In the genomic region with DNA sequence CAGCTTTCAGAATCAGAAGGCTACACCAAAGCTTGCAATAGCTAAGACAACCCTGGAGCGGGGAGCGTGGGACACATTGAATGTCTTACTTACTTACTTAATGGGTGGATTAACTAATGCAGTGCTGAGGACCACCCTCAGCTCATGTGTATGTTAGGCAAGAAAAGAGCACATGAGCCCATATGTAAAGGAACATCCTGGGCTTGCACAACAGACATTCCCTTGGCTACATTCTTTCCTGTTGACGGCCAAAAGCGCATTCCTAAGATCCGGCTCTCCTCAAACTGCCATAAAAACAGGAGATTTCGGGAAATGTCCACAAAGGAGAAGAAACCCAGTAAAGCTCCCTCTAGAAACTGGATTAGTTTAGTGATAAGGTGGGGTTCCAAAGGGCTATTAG, we compare ENCODE assay signal across 25 mouse cellular contexts. TPM values are rescaled to one million over a fixed set of nuclear protein-coding genes. Genes with fewer than 3 reads are reported as not detected.
DNase-seq lines count a peak whose midpoint lies in the region; ATAC-seq and TF ChIP-seq lines count a peak whose summit lies in the region.
"Had no signal": no experiment of that assay in that cellular context is flagged by ENCODE, and none has a peak within 500 bp of the region (broad histone marks: within the 10 kb centered on the region; RNA-seq: fewer than 3 reads in every experiment).

No protein-coding gene starts in this region.

- H3K27ac ChIP-seq in intestine, embryonic 15.5 days = no peak overlapping the region
- no peak overlapping the region for H3K27ac ChIP-seq in intestine, postnatal 0 days (ENCODE audit: low read depth, low read length)
- peak overlapping the region; percentile 30 for H3K27ac ChIP-seq in lung, embryonic 16.5 days (ENCODE audit: low read length)
- H3K27ac ChIP-seq: gastrocnemius, adult 2 months; heart, adult 2 months; limb, embryonic 12.5 days; macrophage; neural tube, embryonic 15.5 days had no signal

- no peaks in the 10 kb centered on the region for H3K27me3 ChIP-seq in intestine, embryonic 15.5 days (replicated peaks)
- no peaks in the 10 kb centered on the region for H3K27me3 ChIP-seq in intestine, postnatal 0 days (replicated peaks; ENCODE audit: control insufficient read depth, insufficient read depth, low read length)
- H3K27me3 ChIP-seq in lung, embryonic 16.5 days (ENCODE audit: control insufficient read depth, insufficient read depth, low read depth, low read length) = no peaks in the 10 kb centered on the region
- H3K27me3 ChIP-seq: forebrain, embryonic 15.5 days; heart, embryonic 12.5 days; limb, embryonic 12.5 days; neural tube, embryonic 15.5 days had no signal

- WGBS in intestine, embryonic 15.5 days = 59% methylated on average over 6 of the region's 6 CpGs
- WGBS in intestine, postnatal 0 days = 62% methylated on average over 6 of the region's 6 CpGs
- WGBS in lung, embryonic 16.5 days = 52% methylated on average over 6 of the region's 6 CpGs

- peak; percentile 38 for ATAC-seq in intestine, embryonic 15.5 days
- ATAC-seq in intestine, postnatal 0 days = no peak
- ATAC-seq in lung, embryonic 16.5 days (ENCODE audit: low read depth) = peak; percentile 85
- ATAC-seq: activated CD4-positive, CD25-positive, alpha-beta regulatory T cell, adult 4 months; forebrain, embryonic 15.5 days had no signal

- no peaks in the 10 kb centered on the region for H3K36me3 ChIP-seq in intestine, embryonic 15.5 days
- H3K36me3 ChIP-seq in intestine, postnatal 0 days (ENCODE audit: control insufficient read depth, insufficient read depth) = no peaks in the 10 kb centered on the region
- no peaks in the 10 kb centered on the region for H3K36me3 ChIP-seq in lung, embryonic 16.5 days (ENCODE audit: control insufficient read depth, insufficient read depth, low read length)
- H3K36me3 ChIP-seq: forebrain, embryonic 15.5 days; heart, embryonic 12.5 days; limb, embryonic 12.5 days; neural tube, embryonic 15.5 days had no signal

- H3K4me2 ChIP-seq in intestine, embryonic 15.5 days (replicated peaks) = no peak overlapping the region
- no peak overlapping the region for H3K4me2 ChIP-seq in intestine, postnatal 0 days (replicated peaks; ENCODE audit: low read depth)
- H3K4me2 ChIP-seq in lung, embryonic 16.5 days (ENCODE audit: low read depth, low read length) = no peak overlapping the region
- H3K4me2 ChIP-seq: forebrain, embryonic 15.5 days; heart, embryonic 12.5 days; hindbrain, embryonic 14.5 days; limb, embryonic 12.5 days; neural tube, embryonic 15.5 days had no signal

- no peak overlapping the region for H3K4me3 ChIP-seq in intestine, embryonic 15.5 days (replicated peaks)
- H3K4me3 ChIP-seq in intestine, postnatal 0 days (ENCODE audit: low read depth, low read length) = no peak overlapping the region
- H3K4me3 ChIP-seq in lung, embryonic 16.5 days (ENCODE audit: low read length) = no peak overlapping the region
- H3K4me3 ChIP-seq: forebrain, embryonic 15.5 days; gastrocnemius, adult 2 months; heart, adult 2 months; heart, embryonic 12.5 days; limb, embryonic 12.5 days; neural tube, embryonic 15.5 days had no signal

- H3K9me3 ChIP-seq in intestine, embryonic 15.5 days = no peaks in the 10 kb centered on the region
- H3K9me3 ChIP-seq in intestine, postnatal 0 days (ENCODE audit: control insufficient read depth) = no peaks in the 10 kb centered on the region
- H3K9me3 ChIP-seq in lung, embryonic 16.5 days (ENCODE audit: control insufficient read depth, low read length) = no peaks in the 10 kb centered on the region
- H3K9me3 ChIP-seq: forebrain, embryonic 15.5 days; heart, embryonic 12.5 days; limb, embryonic 12.5 days; neural tube, embryonic 15.5 days had no signal

- no peak overlapping the region for H3K9ac ChIP-seq in intestine, embryonic 15.5 days
- H3K9ac ChIP-seq in intestine, postnatal 0 days (ENCODE audit: low read depth, low read length) = no peak overlapping the region
- no peak overlapping the region for H3K9ac ChIP-seq in lung, embryonic 16.5 days (ENCODE audit: low read length)
- H3K9ac ChIP-seq: forebrain, embryonic 15.5 days; heart, embryonic 12.5 days; hindbrain, embryonic 14.5 days; limb, embryonic 12.5 days; neural tube, embryonic 15.5 days had no signal

- DNase-seq in lung, postnatal 25 days (ENCODE audit: low spot score) = no peak
- peak; percentile 56 for DNase-seq in NIH3T3 (ENCODE audit: low read depth)
- peak; percentile 72 for DNase-seq in yolk sac, embryonic 10.5 days (ENCODE audit: low spot score)
- DNase-seq in left cerebral cortex, adult 8-10 months (ENCODE audit: low spot score in 2 of 2) = no peak
- DNase-seq: adrenal gland, adult 2 months; cerebellum, adult 8-10 months; cerebellum, postnatal 25 days; gastrocnemius, adult 2 months; heart, adult 2 months; kidney, adult 2 months; layer of hippocampus, adult 9-11 months; midbrain, embryonic 14.5 days; retina, postnatal 1 day; right cerebral cortex, postnatal 14 days; thymus, postnatal 14 days had no signal

- H3K4me1 ChIP-seq in intestine, embryonic 15.5 days (replicated peaks) = no peaks in the 10 kb centered on the region
- H3K4me1 ChIP-seq in intestine, postnatal 0 days (replicated peaks; ENCODE audit: control insufficient read depth, insufficient read depth, low read length) = no peaks in the 10 kb centered on the region
- no peaks in the 10 kb centered on the region for H3K4me1 ChIP-seq in lung, embryonic 16.5 days (replicated peaks; ENCODE audit: control insufficient read depth, insufficient read depth, low read length)
- H3K4me1 ChIP-seq: limb, embryonic 12.5 days; neural tube, embryonic 15.5 days had no signal

- no peak for TF ChIP-seq CTCF in intestine, postnatal 0 days (IDR thresholded peaks at IDR 0.05; ENCODE audit: low read depth)

RNA-seq across cellular contexts. Expression of a gene that starts 39.7 kb away (rescaled TPM):
- polyA plus RNA-seq in intestine, embryonic 15.5 days (2015; fragmentation: Nextera tagmentation; extraction: Ambion mirVana) = 0.50 and 0.51 TPM in 2 replicates
- 0.20 and 0.34 TPM in 2 replicates for polyA plus RNA-seq in intestine, postnatal 0 days (2015; fragmentation: Nextera tagmentation; extraction: Ambion mirVana)
- 0.55 and 0.64 TPM in 2 replicates for polyA plus RNA-seq in lung, embryonic 16.5 days (2015; fragmentation: Nextera tagmentation; extraction: Ambion mirVana)
- 10 to 100 TPM; 13.2 to 15.4 (median 14.1) TPM for total RNA-seq in left cerebral cortex, adult 8-10 months (2022)

Comparison
In these comparisons a context has a peak if more than half of its experiments do, and no peak if none do; other contexts are left out.
1. DNase-seq: peak in NIH3T3 (single experiment) and yolk sac, embryonic 10.5 days (single experiment); none in lung, postnatal 25 days (single experiment) and left cerebral cortex, adult 8-10 months (0 of 2).